Mouse (Mus musculus) fibroblast of lung, adult 2 months (primary cell): ENCODE measurements around the gene Phf2.

Experiments
- DNase-seq: peaks from one replicate; pipeline ENCODE4 v3.0.0-alpha.2; 2011; ENCODE audit warnings: low read depth

The Phf2 gene

DNA sequence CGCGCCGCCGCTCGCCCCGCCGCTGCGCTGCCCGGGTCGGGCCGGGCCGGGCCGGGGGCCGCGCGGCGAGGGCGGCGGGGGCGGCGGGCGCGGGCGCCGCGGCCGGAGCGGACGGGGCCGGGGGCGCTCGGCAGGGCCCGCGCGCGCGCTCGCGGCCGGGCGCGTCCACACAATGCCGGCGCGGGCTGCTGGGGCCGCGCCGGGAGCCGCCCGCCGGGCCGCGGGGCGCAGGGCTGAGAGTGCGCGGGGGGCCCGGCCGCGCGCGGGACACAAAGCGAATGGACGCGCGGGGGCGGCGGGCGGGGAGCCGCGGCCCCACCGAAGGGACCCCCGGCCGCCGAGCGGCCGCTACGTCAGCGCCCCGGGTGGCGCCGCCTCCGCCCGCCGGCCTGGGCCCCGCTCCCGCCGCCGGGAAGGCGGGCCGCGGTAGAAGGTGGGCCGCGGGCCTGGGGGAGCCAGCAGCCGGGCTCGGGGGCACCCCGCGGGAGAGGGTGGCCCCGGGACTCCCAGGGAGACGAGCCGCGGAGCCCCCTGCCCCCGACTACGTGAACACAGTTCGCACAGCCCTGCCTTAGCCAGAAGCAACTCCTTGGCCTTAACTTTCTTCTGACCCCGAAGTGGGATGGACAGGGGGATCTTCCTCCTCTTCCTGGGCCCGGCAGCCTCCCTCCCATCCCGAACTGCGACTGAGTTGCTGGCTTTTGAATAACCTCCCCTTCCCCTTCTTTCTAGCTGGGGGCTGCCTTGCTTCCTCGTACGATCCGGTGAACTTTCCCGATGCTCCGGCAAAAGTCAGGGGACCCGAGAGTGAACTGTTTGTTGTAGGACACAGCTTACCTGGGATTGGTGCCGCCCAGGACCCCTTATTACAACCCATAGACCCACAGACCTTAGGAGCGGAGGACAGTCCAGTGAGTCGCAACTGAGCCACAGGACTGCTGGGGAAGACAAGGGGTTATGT lies at the start of gene Phf2:
Phf2 (minus strand) TSS at position 349 of the 961 bp plus-strand sequence.
- no peak for DNase-seq

DNA sequence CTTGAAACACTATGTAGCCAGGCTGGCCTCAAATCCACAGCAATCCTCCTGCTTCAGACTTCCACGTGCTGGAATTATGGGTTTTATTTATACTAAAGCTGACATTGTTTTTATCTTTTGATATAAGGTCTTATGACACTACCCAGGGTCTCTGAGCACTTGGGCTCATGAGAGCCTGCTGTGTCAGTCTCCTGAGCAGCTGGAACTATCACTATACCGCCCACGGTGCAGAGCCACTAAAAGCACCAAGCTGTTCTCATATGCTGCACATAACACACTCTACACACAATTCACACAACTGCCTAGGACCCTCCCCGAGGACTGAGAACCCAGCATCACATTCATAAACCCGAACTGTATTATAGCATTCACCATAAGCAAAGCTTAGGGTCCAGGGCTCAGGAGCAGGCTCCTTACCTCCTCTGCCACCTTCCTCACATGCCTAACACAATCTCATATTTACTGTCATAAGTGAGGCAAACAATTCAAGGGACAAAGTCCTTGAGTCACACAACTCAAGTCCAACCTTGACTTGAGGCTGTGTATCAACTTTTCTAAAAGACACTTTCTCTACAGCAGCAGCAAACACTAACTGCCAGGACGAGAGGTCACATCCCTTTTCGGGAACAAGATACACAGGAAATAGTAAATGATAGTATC lies 49.0 kb upstream of the Phf2 start:
- DNase-seq = no peak

DNA sequence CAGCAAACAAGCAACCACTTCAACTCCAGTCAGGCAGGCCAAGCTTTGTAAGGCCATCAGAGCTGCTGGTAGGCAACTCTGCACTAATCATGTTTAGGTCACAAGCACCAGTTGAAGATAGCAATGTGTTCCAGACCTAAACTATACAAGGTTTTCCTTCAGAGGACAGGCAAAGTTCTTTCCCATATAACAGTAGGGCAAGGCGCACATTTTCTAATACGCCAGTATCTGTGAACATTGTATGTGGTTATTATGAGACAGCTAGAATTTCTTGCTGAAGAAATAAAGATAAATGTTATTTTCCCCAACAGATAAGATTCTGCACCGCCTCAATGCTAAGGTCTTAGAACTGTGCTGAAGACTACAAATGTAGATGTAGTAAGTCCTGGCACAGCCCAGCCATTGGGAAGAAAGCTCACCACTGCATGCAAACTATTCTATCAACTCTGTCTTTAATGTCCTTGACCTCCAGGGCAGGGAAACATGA lies 46.2 kb upstream of the Phf2 start:
- DNase-seq = no peak

DNA sequence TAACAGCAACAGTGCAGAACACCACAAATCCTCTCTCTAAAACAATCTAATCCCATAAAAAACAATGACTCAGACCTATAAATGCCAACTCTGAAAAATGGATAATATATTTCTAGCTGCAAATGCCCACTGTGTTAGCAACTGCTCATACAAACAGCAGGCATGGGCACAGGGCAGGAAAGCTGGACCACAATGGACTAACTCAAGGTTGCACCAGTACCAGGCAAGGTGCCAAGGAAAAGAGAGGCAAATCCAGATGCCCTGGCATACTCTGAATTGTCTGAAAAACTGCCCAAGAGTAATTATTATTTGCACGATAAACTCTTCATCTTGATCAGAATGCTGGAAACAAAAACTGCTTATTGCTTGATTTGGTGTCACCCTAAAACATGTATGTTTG lies 42.8 kb upstream of the Phf2 start:
- peak; percentile 51 for DNase-seq

DNA sequence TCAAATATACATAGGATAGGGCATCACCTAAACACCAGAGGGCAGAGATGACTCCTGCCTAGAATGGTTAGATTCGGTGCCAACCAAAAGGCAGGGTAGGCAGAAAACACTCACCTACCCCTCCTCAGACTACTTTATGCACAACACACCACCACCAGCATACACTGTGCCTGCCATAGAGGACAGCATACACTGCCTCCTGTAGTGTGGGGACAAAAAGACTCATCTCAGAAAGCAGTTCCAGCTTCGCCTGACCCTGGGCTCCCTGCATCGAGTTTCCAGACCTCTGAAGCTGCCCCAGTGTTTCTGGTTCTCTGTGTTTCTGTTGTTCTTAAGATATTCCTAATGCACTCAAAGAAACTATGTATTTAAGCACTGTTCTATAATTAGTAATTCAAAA lies 42.2 kb upstream of the Phf2 start:
- no peak for DNase-seq

DNA sequence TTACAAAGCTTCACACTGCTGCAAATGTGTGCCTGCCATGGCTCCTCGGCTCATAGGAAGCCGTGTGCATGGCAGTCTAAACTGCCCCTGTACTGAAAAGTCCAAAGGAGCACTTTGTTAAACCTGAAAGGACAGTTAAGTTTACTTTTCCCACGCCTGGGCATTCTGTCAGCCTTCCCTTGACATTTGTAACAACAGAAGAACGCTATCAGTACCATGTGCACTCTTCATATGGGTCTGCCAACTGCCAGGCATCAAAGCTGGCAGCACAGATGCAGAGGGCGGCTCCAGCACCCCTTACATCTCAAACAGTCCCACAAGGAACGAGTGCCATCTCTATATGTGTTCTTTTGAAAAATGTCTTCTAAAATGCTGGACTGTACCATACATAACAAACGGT lies 40.5 kb upstream of the Phf2 start:
- DNase-seq = no peak

DNA sequence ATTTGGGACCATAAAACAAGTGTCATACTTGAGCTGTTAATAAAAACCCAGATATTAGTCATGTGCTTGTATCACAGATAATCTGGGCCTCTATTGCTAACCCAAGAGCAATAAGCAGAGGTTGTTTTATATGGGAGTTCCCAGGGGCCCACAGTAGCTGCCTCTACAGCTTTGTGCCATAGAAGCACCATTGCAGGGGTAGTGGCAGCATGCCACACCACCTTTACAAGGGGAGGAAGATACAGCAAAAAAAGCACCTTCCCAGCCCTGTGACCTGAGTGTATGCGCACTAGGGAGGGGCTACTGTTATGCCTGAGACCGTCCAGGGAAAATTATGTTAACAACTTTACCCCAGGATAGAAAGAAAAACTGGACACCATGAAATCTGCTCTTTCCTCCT lies 34.5 kb upstream of the Phf2 start:
- no peak for DNase-seq

DNA sequence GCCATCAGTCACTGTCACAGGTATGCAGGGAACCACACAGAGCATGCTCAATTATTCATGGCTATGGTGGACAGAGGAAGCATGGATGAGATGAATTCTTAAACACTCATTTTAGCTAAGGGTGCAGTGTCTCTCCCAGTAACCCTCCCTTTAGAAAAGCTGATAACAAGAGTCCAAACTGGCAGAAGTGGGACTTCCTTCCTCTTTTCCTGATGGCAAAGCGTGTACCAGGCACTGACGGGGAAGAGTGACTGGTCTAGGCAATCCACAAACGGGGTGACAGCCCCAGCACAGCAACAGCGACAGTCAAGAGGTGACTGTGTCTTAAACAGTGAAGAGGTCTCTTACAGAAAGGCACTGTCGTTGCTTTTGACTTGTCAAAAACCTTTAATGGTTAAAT lies 24.5 kb upstream of the Phf2 start:
- DNase-seq = no peak

DNA sequence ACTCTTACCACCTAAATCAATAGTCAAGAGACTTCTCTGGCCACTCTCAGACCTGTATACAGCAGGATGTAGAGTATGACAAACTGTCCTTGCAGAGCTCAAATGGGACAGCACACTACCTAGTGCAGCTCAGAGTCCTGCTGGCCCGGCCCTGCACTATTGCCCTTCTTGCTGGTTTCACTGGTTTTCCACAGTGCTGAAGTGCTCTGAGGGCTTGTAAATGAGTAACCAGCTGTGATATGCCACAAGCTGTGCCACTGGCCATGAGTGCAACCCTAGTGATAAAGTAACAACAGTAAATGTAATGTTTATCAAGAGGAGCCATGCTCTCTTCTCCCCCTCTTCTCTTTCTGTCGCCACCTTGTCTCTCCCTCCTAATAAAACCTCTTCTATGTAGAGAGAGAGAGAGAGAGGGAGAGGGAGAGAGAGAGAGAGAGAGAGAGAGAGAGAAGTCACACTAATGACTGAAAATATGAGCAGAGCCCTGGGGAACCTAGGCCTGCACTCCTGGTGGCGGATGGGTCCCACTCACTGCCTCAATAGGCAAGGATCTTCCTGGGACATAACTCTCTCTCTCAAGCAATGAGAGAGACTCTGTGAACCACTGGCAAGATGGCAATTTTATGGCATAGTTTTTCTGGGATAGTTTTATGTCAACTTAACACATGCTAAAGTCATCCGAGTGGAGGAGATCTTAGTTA lies 19.5 kb upstream of the Phf2 start:
- DNase-seq = no peak

DNA sequence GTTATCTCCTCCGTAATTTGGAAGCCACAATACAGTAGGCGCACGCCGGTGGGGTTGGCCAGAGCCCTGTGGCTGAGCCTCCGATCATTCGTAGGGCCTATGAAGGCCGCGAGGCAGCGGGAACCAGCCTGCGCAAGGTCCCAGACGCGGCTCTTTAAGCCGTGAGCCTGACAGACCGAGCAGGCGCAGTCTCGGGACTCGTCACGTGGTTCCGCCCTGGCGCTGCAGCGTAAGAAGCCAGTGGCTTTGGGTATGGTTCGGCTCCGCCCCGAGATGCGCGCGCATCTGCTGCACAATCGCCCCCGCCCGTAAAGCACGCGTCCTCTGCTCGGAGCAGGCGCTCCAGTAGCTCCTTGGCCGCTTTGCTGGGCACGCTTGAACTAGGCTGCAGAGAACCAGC lies 7.6 kb upstream of the Phf2 start:
- peak; percentile 97 for DNase-seq

DNA sequence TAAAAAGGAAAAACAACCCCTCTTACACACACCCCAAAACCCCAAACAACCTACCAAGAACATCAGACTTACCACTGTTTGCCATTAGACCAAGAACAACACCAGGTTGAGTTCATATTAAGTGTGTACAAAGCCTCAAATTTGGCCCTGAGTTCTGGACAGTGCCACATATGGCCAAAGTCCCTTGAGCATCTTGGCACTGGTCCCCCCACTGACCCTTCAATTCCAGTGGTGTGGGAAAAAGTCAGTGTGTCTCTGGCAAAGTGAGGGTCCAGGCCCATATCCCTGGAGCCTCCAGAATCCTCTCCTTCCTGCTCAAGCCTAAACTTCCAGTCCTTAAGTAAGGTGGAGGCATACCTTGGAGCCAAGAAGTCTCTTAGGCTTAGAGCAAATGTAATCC lies 6.9 kb upstream of the Phf2 start:
- DNase-seq = no peak

DNA sequence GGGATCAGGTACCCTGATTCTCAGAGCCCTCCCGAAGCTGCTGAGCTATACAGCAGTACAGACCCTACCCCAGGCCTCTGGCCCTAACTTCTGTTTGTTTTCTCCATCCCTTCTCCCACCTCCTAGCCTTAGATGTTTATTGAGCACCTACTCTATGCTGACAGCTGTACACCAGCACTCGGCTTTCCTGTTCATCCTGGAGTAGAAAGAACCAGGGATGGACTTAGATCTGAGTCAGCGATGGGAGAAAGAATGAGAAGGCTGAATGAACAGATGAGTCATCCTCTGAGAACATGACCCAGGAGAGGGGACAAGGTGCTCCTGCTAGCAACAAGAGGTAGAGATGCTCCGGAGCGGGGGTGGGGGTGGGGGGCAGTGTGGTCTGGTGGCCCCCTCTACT lies 1.8 kb upstream of the Phf2 start:
- no peak for DNase-seq

DNA sequence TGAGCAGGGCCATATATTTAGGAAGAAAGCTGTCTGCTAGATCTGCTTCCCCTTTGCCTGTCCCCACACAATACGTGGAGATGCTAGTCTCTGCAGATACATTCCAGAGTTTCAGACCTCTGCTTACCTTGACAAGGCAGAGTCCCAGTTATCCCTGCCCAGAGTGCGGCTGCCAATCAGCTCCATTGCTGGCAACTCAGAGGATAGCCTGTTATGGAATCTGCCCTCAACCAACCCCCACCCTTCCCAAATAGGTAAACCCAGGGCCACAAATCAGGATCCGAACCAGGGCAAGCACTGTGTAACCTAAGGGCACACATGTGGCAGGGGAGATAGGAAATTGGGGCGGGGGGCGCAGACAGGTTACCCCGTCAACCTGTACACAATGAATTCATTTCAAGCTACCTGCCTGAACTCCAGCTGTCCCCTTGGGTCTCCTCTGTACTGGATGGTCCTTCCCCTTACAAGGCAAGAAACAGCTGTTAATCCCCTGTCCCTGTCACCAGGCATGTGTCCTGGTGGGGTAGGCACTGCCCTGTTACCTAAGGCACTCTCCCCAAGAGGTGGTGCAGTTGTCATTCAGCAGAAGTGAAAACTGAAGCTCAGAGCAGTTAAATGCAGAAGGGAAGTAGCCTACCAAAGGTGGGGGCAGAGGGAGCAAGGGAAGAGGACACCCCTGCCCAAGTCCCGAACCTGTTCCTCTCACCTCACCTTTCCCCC lies 1.1 kb upstream of the Phf2 start:
- no peak for DNase-seq

DNA sequence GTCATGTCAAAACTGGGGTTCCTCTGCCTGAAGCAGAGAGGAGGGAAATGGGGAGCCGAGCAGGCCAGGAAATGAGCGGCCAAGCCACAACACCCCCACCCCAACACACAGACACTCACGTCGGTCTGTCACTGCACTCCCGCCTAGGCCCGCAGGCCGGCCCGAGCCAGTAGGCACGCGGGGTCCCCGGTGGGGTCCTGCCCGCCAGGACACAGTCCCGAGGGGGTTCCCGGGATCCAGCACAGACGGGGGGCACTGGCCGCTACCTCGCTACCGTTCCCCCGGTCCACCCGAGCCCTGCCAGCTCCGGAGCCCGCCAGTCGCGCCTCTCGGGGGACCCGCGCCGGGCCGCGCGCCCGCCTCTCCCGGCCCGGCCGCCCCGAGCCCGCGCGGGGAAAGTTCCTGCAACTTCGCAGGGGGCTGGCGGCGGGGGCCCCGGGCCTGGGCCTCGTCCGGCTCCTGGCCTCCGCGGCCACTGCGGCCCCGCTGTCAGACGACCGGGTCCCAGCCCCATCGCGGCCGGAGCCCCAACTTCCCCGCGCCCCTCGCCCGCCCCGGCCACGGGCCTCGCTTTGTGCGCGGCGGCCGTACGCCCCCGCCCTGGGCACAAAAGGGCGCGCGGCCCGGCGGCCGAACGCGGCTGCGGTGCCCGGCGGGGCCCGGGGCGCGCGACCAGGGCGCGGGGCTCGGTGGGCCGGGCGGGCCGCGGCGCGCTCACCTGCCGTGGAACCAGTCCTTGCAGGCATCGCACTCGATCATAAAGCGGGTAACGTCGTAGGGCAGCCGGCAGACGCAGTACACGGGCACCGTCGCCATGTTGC lies 759 bp downstream of the Phf2 start:
- no peak for DNase-seq

DNA sequence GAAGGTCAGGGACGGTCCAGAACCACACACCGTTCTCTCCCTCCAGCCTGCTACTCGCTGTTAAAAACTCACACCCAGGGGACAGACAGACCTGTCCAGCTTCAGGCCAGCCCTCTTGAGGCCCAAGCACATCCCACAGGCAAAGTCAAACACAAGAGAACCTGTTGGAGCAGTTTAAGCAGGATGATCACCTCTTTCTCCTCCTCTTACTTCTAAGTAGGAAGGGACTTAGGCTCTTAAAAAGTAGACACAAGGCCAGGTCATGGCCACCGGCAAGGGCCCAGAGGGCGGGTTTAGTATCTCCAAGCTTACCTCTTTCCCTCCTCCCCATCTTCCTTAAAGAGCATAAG lies 1.3 kb downstream of the Phf2 start:
- DNase-seq = no peak

DNA sequence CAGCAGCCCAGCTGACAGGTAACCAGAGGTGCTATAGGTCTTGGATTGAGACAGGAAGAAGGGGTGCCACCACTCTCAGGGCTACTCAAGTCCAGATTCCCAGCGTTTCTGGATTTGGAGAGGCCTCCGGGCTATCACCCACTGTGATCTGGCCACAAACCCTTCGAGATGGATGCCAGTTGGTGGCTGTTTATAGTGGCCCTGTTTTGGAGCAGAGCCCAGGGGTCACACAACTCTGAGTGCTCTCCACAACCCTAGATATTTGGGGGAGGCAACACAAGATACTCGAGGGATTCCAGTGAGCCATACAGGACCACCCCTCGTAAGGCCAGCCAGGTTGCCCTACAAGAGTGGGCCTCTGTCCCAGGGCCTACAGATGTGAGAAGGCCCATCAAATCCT lies 1.8 kb downstream of the Phf2 start:
- no peak for DNase-seq

DNA sequence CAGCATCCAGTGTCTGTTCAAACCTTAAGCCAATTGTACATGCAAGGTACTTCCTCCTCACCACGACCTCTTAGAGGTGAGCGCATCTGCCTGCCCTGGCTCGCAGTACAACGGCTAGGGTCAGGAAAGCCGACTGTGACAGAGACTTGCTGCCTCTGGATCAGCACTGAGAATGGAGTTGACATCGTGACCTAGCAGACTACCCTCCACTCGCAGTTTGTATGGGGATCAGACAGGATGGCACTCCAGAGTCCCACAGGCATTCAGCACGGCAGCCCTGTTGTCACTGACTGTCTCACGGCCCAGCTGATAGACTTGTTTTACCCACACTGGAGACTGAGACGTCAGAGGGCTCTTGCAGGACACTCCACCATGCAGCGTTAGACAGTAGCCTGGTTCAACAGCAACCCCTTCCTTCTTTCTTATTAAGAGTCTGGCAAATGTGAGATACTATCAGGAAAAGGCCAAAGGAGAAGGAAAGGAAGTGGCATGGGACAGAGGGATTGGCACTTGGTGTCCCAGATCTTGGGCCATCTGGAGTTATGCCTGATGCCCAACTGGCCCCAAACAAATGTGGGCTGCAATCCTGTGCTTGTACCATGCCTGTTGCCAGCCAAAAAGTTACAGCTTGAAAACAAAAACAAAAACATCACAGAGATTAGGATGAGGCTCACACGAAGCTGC lies 6.1 kb downstream of the Phf2 start:
- DNase-seq = no peak

DNA sequence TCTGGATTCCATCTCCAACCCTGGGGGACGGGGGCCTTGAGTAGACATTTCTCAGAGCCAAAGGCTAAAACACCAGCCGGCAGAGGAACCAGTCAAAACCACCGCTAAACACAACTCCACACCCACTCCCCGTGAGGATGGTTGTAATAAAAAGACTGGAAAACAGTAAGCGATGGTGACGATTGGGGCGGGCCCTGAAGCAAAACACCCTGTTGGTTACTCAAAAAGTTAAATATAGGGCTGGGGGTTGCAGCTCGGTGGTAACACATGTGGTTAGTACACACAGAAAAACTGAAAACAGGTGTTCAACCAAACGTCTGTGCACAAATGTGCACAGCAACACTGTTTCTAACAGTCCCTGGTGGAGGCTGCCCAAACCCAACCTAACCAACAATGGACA lies 7.4 kb downstream of the Phf2 start:
- no peak for DNase-seq

DNA sequence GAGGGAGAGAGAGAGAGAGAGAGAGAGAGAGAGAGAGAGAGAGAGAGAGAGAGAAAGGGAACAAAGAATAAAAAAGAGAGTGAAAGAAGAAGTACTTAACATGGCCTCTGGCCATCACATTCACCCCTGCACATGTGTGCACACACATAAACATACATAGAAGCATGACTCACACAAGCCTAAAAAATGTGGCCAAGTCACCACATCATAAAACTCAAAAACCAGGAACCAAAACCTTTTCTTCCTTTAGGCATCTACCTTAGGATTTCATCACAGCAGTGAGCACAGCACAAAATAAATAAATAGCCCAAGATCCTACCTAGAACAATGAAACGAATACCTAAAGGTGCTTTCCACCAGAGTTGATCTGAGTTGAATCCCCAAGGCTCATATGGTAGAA lies 9.0 kb downstream of the Phf2 start:
- DNase-seq = no peak

DNA sequence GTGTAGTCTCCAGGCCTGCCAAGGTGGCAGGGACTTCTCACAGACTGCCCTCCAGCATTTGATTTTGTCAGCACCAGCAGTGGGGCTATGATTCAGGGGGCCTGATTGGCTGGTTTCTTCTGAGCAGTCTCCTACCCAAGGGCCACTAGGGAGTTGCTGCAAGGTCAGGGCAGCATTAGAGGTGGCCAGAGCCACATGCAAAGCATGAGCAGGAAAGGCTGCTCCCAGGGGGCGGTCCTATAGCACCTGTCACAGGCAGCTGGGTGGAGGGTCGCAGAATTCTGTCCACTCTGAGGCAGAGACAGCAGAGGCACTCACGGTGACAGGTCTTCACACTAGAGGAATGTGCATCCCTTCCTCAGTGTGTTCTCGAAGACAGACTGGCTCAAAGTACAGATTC lies 12.1 kb downstream of the Phf2 start:
- DNase-seq = no peak

DNA sequence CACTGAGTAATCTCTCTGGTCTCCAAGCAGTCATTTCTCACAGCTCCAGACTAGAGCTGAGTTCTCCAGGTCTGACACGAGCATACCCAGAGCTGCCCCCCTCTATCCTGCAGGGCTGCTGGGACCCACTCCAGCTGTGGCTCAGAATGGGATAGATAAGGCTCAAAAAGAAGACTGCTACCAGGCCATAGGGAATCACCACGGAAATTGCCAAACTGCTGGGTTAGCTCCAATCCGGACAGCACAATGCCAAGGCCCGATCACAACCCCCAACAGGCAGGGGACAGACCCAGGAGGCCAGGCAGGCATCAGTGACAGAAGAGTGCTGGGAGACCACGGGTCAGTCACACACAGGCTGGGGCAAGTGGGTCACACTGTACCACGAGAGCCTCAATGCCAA lies 12.9 kb downstream of the Phf2 start:
- DNase-seq = peak; percentile 40
